In genomic region chr8:11375749-11376438, GRCm38 (mm10) we compare ENCODE assay signal across 11 mouse cellular contexts.
DNase-seq lines count a peak whose midpoint lies in the region; ATAC-seq and TF ChIP-seq lines count a peak whose summit lies in the region.
"Had no signal": no experiment of that assay in that cellular context is flagged by ENCODE, and none has a peak within 500 bp of the region (broad histone marks: within the 10 kb centered on the region; RNA-seq: fewer than 3 reads in every experiment).

No protein-coding gene starts in this region.

- peak overlapping the region; percentile 57; the same call in 1 of the 2 replicates for H3K27ac ChIP-seq in lung, postnatal 0 days (ENCODE audit: low read length)
- H3K27ac ChIP-seq in embryonic facial prominence, embryonic 15.5 days (replicated peaks): peak overlapping the region; percentile 39
- H3K27ac ChIP-seq in stomach, postnatal 0 days (replicated peaks): peak overlapping the region; percentile 78
- H3K27ac ChIP-seq: liver, embryonic 15.5 days had no signal

- H3K4me3 ChIP-seq in lung, postnatal 0 days (ENCODE audit: low read depth, low read length): no peak overlapping the region
- no peak overlapping the region for H3K4me3 ChIP-seq in embryonic facial prominence, embryonic 15.5 days (replicated peaks)
- H3K4me3 ChIP-seq in stomach, postnatal 0 days (ENCODE audit: low read depth, low read length): no peak overlapping the region
- H3K4me3 ChIP-seq: liver, embryonic 15.5 days had no signal

- H3K9ac ChIP-seq in lung, postnatal 0 days (replicated peaks; ENCODE audit: low read depth): no peak overlapping the region
- no peak overlapping the region for H3K9ac ChIP-seq in embryonic facial prominence, embryonic 15.5 days
- H3K9ac ChIP-seq in stomach, postnatal 0 days (ENCODE audit: low read length): no peak overlapping the region
- H3K9ac ChIP-seq: liver, embryonic 15.5 days had no signal

- H3K4me2 ChIP-seq in lung, postnatal 0 days (replicated peaks; ENCODE audit: low read depth, low read length): 0 out of 2 replicates have a peak overlapping the region, but pooled peaks have one; percentile 5
- no peak overlapping the region for H3K4me2 ChIP-seq in embryonic facial prominence, embryonic 15.5 days (replicated peaks)
- no peak overlapping the region for H3K4me2 ChIP-seq in stomach, postnatal 0 days (replicated peaks; ENCODE audit: low read depth)
- H3K4me2 ChIP-seq: liver, embryonic 15.5 days had no signal

- 44% methylated on average over 18 of the region's 18 CpGs for WGBS in lung, postnatal 0 days
- 45% methylated on average over 18 of the region's 18 CpGs for WGBS in embryonic facial prominence, embryonic 15.5 days
- WGBS in stomach, postnatal 0 days: 32% methylated on average over 18 of the region's 18 CpGs

- H3K27me3 ChIP-seq in lung, postnatal 0 days (replicated peaks; ENCODE audit: insufficient read depth, low read length): no peaks in the 10 kb centered on the region
- no peaks in the 10 kb centered on the region for H3K27me3 ChIP-seq in embryonic facial prominence, embryonic 15.5 days
- no peaks in the 10 kb centered on the region for H3K27me3 ChIP-seq in stomach, postnatal 0 days (ENCODE audit: control insufficient read depth, insufficient read depth, low read length)
- H3K27me3 ChIP-seq: liver, embryonic 15.5 days had no signal

- ATAC-seq in lung, postnatal 0 days: peak; percentile 27
- ATAC-seq in embryonic facial prominence, embryonic 15.5 days (ENCODE audit: insufficient number of reproducible peaks, low FRiP score, low TSS enrichment, low read depth): no peak
- ATAC-seq in stomach, postnatal 0 days (ENCODE audit: low FRiP score, low TSS enrichment): peak; percentile 66

- TF ChIP-seq CTCF in lung, postnatal 0 days (IDR thresholded peaks at IDR 0.05): no peak
- peak; percentile 22; the same call in 1 of the 2 replicates for TF ChIP-seq CTCF in stomach, postnatal 0 days (IDR thresholded peaks at IDR 0.05; ENCODE audit: low read depth)

- peaks cover 3% of the 10 kb centered on the region; the same call in 1 of the 2 replicates for H3K36me3 ChIP-seq in lung, postnatal 0 days (ENCODE audit: insufficient read depth, low read length)
- no peaks in the 10 kb centered on the region for H3K36me3 ChIP-seq in embryonic facial prominence, embryonic 15.5 days
- H3K36me3 ChIP-seq in stomach, postnatal 0 days (ENCODE audit: control insufficient read depth, insufficient read depth, low read length): no peaks in the 10 kb centered on the region
- H3K36me3 ChIP-seq: liver, embryonic 15.5 days had no signal

- DNase-seq in heart, adult 18-20 months: peak; percentile 53 to 62
- DNase-seq in heart, postnatal 4 days: no peak
- DNase-seq in lung, postnatal 0 days (ENCODE audit: low spot score): peak; percentile 72
- DNase-seq in lung, postnatal 36 days: no peak
- DNase-seq in stomach, postnatal 0 days (ENCODE audit: low spot score): peak; percentile 37
- DNase-seq in thymus, postnatal 0 days (ENCODE audit: low spot score): no peak
- DNase-seq in testis, postnatal 14 days (ENCODE audit: low spot score): no peak
- DNase-seq: gastrocnemius, postnatal 36 days; right cerebral cortex, postnatal 4 days had no signal

- no peak for TF ChIP-seq EP300 in lung, postnatal 0 days (IDR thresholded peaks at IDR 0.05)
- peak; percentile 50 for TF ChIP-seq EP300 in stomach, postnatal 0 days (optimal IDR thresholded peaks at IDR 0.05)

- H3K9me3 ChIP-seq in lung, postnatal 0 days (ENCODE audit: low read length): no peaks in the 10 kb centered on the region
- no peaks in the 10 kb centered on the region for H3K9me3 ChIP-seq in embryonic facial prominence, embryonic 15.5 days (replicated peaks)
- no peaks in the 10 kb centered on the region for H3K9me3 ChIP-seq in stomach, postnatal 0 days (ENCODE audit: control insufficient read depth, low read length)
- H3K9me3 ChIP-seq: liver, embryonic 15.5 days had no signal

- H3K4me1 ChIP-seq in lung, postnatal 0 days (ENCODE audit: insufficient read depth, low read depth, low read length): peaks cover 20% of the 10 kb centered on the region
- peaks cover 13% of the 10 kb centered on the region for H3K4me1 ChIP-seq in embryonic facial prominence, embryonic 15.5 days
- H3K4me1 ChIP-seq in stomach, postnatal 0 days (replicated peaks; ENCODE audit: control insufficient read depth, insufficient read depth): no peaks in the 10 kb centered on the region; the same call in none of the 2 replicates
- H3K4me1 ChIP-seq: liver, embryonic 15.5 days had no signal

Comparison
In these comparisons a context has a peak if more than half of its experiments do, and no peak if none do; other contexts are left out.
1. DNase-seq: peak in heart, adult 18-20 months (2 of 2), lung, postnatal 0 days (single experiment) and stomach, postnatal 0 days (single experiment); none in heart, postnatal 4 days (single experiment), lung, postnatal 36 days (single experiment), thymus, postnatal 0 days (single experiment) and testis, postnatal 14 days (single experiment).
2. Peak in every context shown above with its lines, with median percentiles within 50 percentile points of each other: H3K27ac ChIP-seq.